Mouse (Mus musculus) heart, embryonic 15.5 days (tissue): ENCODE results near the gene Vangl1. TPM values are rescaled to one million over a fixed set of nuclear protein-coding genes. Genes with fewer than 3 reads are reported as not detected.

Source experiments
- ATAC-seq: fragments of 200-750 bp; cut with Nextera tagmentation; replicated peaks from 2 replicates; pipeline ENCODE4 v1.8.0; 2017; ENCODE audit warnings: low read depth, moderate TSS enrichment; ENCODE audit not compliant: insufficient number of reproducible peaks, insufficient read depth, low FRiP score
- H3K27ac ChIP-seq: fragments of 300-500 bp; sonication (generic); 2 replicates; pipeline ENCODE4 v1.5.1; 2015; ENCODE audit warnings: mild to moderate bottlenecking, inconsistent platforms
- H3K27me3 ChIP-seq: fragments of 300-500 bp; sonication (generic); 2 replicates; pipeline ENCODE4 v1.6.1; 2015; ENCODE audit warnings: inconsistent platforms
- H3K36me3 ChIP-seq: fragments of 300-500 bp; sonication (generic); 2 replicates; pipeline ENCODE4 v1.6.1; 2015; ENCODE audit warnings: mild to moderate bottlenecking, inconsistent platforms
- H3K4me1 ChIP-seq: fragments of 300-500 bp; sonication (generic); replicated peaks from 2 replicates; pipeline ENCODE4 v1.6.1; 2015; ENCODE audit warnings: inconsistent platforms
- H3K4me2 ChIP-seq: fragments of 300-500 bp; sonication (generic); 2 replicates; pipeline ENCODE4 v1.6.1; 2015; ENCODE audit warnings: inconsistent platforms, mild to moderate bottlenecking, moderate library complexity
- H3K4me3 ChIP-seq: fragments of 300-500 bp; sonication (generic); 2 replicates; pipeline ENCODE4 v1.5.1; 2015; ENCODE audit warnings: mild to moderate bottlenecking, inconsistent platforms
- H3K9ac ChIP-seq: fragments of 300-500 bp; sonication (generic); 2 replicates; pipeline ENCODE4 v1.6.1; 2015; ENCODE audit warnings: mild to moderate bottlenecking, inconsistent platforms
- H3K9me3 ChIP-seq: fragments of 300-500 bp; sonication (generic); replicated peaks from 2 replicates; pipeline ENCODE4 v1.6.1; 2016; ENCODE audit warnings: inconsistent platforms
- WGBS: fragments of 180-500 bp; shearing (Covaris S2); methylation state at CpG from one replicate; pipeline ENCODE4 v1.1.7; 2015; ENCODE audit warnings: mixed read lengths; 5-methylcytosine and 5-hydroxymethylcytosine counted together
- polyA plus RNA-seq: library from polyadenylated mRNA; unstranded; fragments of >200 nt; fragmentation: Nextera tagmentation; extraction: Ambion mirVana; gene quantifications from 2 replicates; pipeline ENCODE4 v1.2.1, GENCODE M21; 2015

The Vangl1 gene
- 20.2 and 21.6 TPM in 2 replicates for polyA plus RNA-seq

GRCm38 (mm10) chr3:102203781-102204721 is at the start of gene Vangl1:
Gene Vangl1, minus strand, starts transcription at chr3:102204693.
- no peaks in the 10 kb centered on the region for H3K9me3 ChIP-seq
- peak within 1 kb of the TSS; percentile 82 for H3K4me2 ChIP-seq
- H3K36me3 ChIP-seq = no peaks in the 10 kb centered on the region
- H3K4me3 ChIP-seq = peak within 1 kb of the TSS; percentile 67
- H3K4me1 ChIP-seq = peaks cover 37% of the 10 kb centered on the region
- ATAC-seq = peak; percentile 89
- H3K27ac ChIP-seq = peak within 1 kb of the TSS; percentile 84
- H3K9ac ChIP-seq = peak within 1 kb of the TSS; percentile 80
- WGBS = under 1% methylated on average over 71 of the region's 95 CpGs
- peaks cover 14% of the 10 kb centered on the region; the same call in 1 of the 2 replicates for H3K27me3 ChIP-seq

GRCm38 (mm10) chr3:102253554-102253953 is 49.1 kb upstream of the Vangl1 start:
- Histone ChIP-seq H3K9ac (no peak overlapping the region), H3K36me3 (no peaks in the 10 kb centered on the region), H3K27me3 (no peaks in the 10 kb centered on the region), H3K9me3 (no peaks in the 10 kb centered on the region), H3K4me1 (no peaks in the 10 kb centered on the region; the same call in 1 of the 2 replicates), H3K4me2 (no peak overlapping the region), H3K27ac (no peak overlapping the region), H3K4me3 (no peak overlapping the region)
- WGBS = 57% methylated on average over 4 of the region's 4 CpGs
- ATAC-seq = no peak

GRCm38 (mm10) chr3:102252927-102253326 is 48.4 kb upstream of the Vangl1 start:
- Histone ChIP-seq H3K36me3 (no peaks in the 10 kb centered on the region), H3K27ac (no peak overlapping the region), H3K27me3 (no peaks in the 10 kb centered on the region), H3K4me2 (no peak overlapping the region), H3K4me3 (no peak overlapping the region), H3K4me1 (no peaks in the 10 kb centered on the region; the same call in 1 of the 2 replicates), H3K9ac (no peak overlapping the region), H3K9me3 (no peaks in the 10 kb centered on the region)
- 65% methylated on average over 3 of the region's 3 CpGs for WGBS
- ATAC-seq = no peak

- ATAC-seq = no peak
- WGBS = 92% methylated on average over 3 of the region's 3 CpGs
- H3K36me3 ChIP-seq = no peaks in the 10 kb centered on the region
- H3K27me3 ChIP-seq = no peaks in the 10 kb centered on the region
- H3K27ac ChIP-seq = no peak overlapping the region
- no peak overlapping the region for H3K4me3 ChIP-seq
- H3K9me3 ChIP-seq = no peaks in the 10 kb centered on the region
- H3K4me1 ChIP-seq = no peaks in the 10 kb centered on the region; the same call in 1 of the 2 replicates
- H3K9ac ChIP-seq = no peak overlapping the region
- H3K4me2 ChIP-seq = no peak overlapping the region
Measured at GRCm38 (mm10) chr3:102250873-102251272, 46.4 kb upstream of the Vangl1 start.

GRCm38 (mm10) chr3:102249401-102249991 is 45.0 kb upstream of the Vangl1 start:
- H3K27ac ChIP-seq = no peak overlapping the region
- ATAC-seq = no peak
- H3K36me3 ChIP-seq = no peaks in the 10 kb centered on the region
- 52% methylated on average over 9 of the region's 9 CpGs for WGBS
- no peaks in the 10 kb centered on the region; the same call in 1 of the 2 replicates for H3K4me1 ChIP-seq
- H3K4me3 ChIP-seq = no peak overlapping the region
- H3K4me2 ChIP-seq = no peak overlapping the region
- no peaks in the 10 kb centered on the region for H3K9me3 ChIP-seq
- no peak overlapping the region for H3K9ac ChIP-seq
- H3K27me3 ChIP-seq = no peaks in the 10 kb centered on the region

GRCm38 (mm10) chr3:102244601-102245000 is 40.1 kb upstream of the Vangl1 start:
- H3K27ac ChIP-seq = no peak overlapping the region
- H3K27me3 ChIP-seq = no peaks in the 10 kb centered on the region
- H3K4me2 ChIP-seq = no peak overlapping the region
- H3K4me1 ChIP-seq = no peaks in the 10 kb centered on the region
- WGBS = 78% methylated on average over 3 of the region's 3 CpGs
- no peak overlapping the region for H3K9ac ChIP-seq
- H3K9me3 ChIP-seq = no peaks in the 10 kb centered on the region
- H3K36me3 ChIP-seq = no peaks in the 10 kb centered on the region
- no peak overlapping the region for H3K4me3 ChIP-seq
- no peak for ATAC-seq

- Histone ChIP-seq H3K4me1 (no peaks in the 10 kb centered on the region), H3K36me3 (no peaks in the 10 kb centered on the region), H3K27ac (no peak overlapping the region), H3K4me2 (no peak overlapping the region), H3K4me3 (no peak overlapping the region), H3K9me3 (no peaks in the 10 kb centered on the region), H3K9ac (no peak overlapping the region), H3K27me3 (no peaks in the 10 kb centered on the region)
- ATAC-seq = no peak
- WGBS = 27% methylated on average over 5 of the region's 5 CpGs
Measured at GRCm38 (mm10) chr3:102242854-102243253, 38.4 kb upstream of the Vangl1 start.

- Histone ChIP-seq H3K36me3 (no peaks in the 10 kb centered on the region), H3K27me3 (no peaks in the 10 kb centered on the region), H3K27ac (no peak overlapping the region), H3K4me1 (no peaks in the 10 kb centered on the region), H3K4me2 (no peak overlapping the region), H3K4me3 (no peak overlapping the region), H3K9ac (no peak overlapping the region), H3K9me3 (no peaks in the 10 kb centered on the region)
- 78% methylated on average over 9 of the region's 9 CpGs for WGBS
- ATAC-seq = no peak
Measured at GRCm38 (mm10) chr3:102231418-102232134, 27.1 kb upstream of the Vangl1 start.

GRCm38 (mm10) chr3:102222756-102223155 is 18.3 kb upstream of the Vangl1 start:
- H3K27me3 ChIP-seq = peaks cover 3% of the 10 kb centered on the region; the same call in 1 of the 2 replicates
- no peak overlapping the region for H3K4me3 ChIP-seq
- no peak overlapping the region for H3K27ac ChIP-seq
- no peak overlapping the region for H3K4me2 ChIP-seq
- H3K9ac ChIP-seq = no peak overlapping the region
- 85% methylated on average over 8 of the region's 8 CpGs for WGBS
- no peaks in the 10 kb centered on the region for H3K9me3 ChIP-seq
- no peaks in the 10 kb centered on the region for H3K4me1 ChIP-seq
- H3K36me3 ChIP-seq = no peaks in the 10 kb centered on the region
- ATAC-seq = no peak

- Histone ChIP-seq H3K9me3 (peaks cover 3% of the 10 kb centered on the region; the same call in 1 of the 2 replicates), H3K27me3 (peaks cover 3% of the 10 kb centered on the region; the same call in 1 of the 2 replicates), H3K27ac (no peak overlapping the region), H3K4me2 (no peak overlapping the region), H3K4me1 (no peaks in the 10 kb centered on the region), H3K9ac (no peak overlapping the region), H3K4me3 (no peak overlapping the region), H3K36me3 (no peaks in the 10 kb centered on the region)
- no peak for ATAC-seq
- WGBS = 68% methylated on average over 2 of the region's 2 CpGs
Measured at GRCm38 (mm10) chr3:102218301-102218700, 13.8 kb upstream of the Vangl1 start.

- no peak for ATAC-seq
- H3K9ac ChIP-seq = no peak overlapping the region
- H3K4me1 ChIP-seq = no peaks in the 10 kb centered on the region
- peaks cover 3% of the 10 kb centered on the region; the same call in 1 of the 2 replicates for H3K9me3 ChIP-seq
- no peak overlapping the region for H3K4me2 ChIP-seq
- 85% methylated on average over 4 of the region's 4 CpGs for WGBS
- no peak overlapping the region for H3K4me3 ChIP-seq
- H3K27ac ChIP-seq = no peak overlapping the region
- H3K27me3 ChIP-seq = no peaks in the 10 kb centered on the region
- no peaks in the 10 kb centered on the region for H3K36me3 ChIP-seq
Measured at GRCm38 (mm10) chr3:102214736-102215135, 10.2 kb upstream of the Vangl1 start.
